Mouse (Mus musculus) stomach, embryonic 14.5 days (tissue): Measurements from ENCODE around the gene Pcbp4. TPM values are rescaled to one million over a fixed set of nuclear protein-coding genes. Genes with fewer than 3 reads are reported as not detected.
"Not testable (repeated sequence)": the region's sequence is repeated elsewhere in the genome, so short reads cannot be mapped to it uniquely, and the experiment has no call there.

ENCODE experiments used
- ATAC-seq: fragments of 200-750 bp; cut with Nextera tagmentation; 2 replicates; pipeline ENCODE4 v1.8.0; 2017; ENCODE audit warnings: low read depth, moderate TSS enrichment; ENCODE audit not compliant: insufficient number of reproducible peaks, insufficient read depth, low FRiP score
- H3K27ac ChIP-seq: fragments of 300-500 bp; sonication (generic); 2 replicates; pipeline ENCODE4 v1.5.1; 2014; ENCODE audit warnings: mild to moderate bottlenecking, low read length, moderate library complexity, mixed read lengths
- H3K27me3 ChIP-seq: fragments of 300-500 bp; sonication (generic); 2 replicates; pipeline ENCODE4 v1.6.1; 2014; ENCODE audit warnings: low read length, control low read depth, mixed read lengths; ENCODE audit not compliant: control insufficient read depth, insufficient read depth
- H3K36me3 ChIP-seq: fragments of 300-500 bp; sonication (generic); 2 replicates; pipeline ENCODE4 v1.6.1; 2014; ENCODE audit warnings: mild to moderate bottlenecking, control low read depth, low read length, moderate library complexity, mixed read lengths; ENCODE audit not compliant: control insufficient read depth, insufficient read depth
- H3K4me1 ChIP-seq: fragments of 300-500 bp; sonication (generic); 2 replicates; pipeline ENCODE4 v1.6.1; 2014; ENCODE audit warnings: low read length, control low read depth, mixed read lengths; ENCODE audit not compliant: control insufficient read depth, insufficient read depth
- H3K4me2 ChIP-seq: fragments of 300-500 bp; sonication (generic); replicated peaks from 2 replicates; pipeline ENCODE4 v1.6.1; 2014; ENCODE audit warnings: low read depth, low read length, control low read depth
- H3K4me3 ChIP-seq: fragments of 300-500 bp; sonication (generic); 2 replicates; pipeline ENCODE4 v1.5.1; 2014; ENCODE audit warnings: low read depth, low read length, control low read depth
- H3K9ac ChIP-seq: fragments of 300-500 bp; sonication (generic); replicated peaks from 2 replicates; pipeline ENCODE4 v1.6.1; 2014; ENCODE audit warnings: low read depth, mild to moderate bottlenecking, control low read depth, low read length, moderate library complexity, mixed read lengths
- H3K9me3 ChIP-seq: fragments of 300-500 bp; sonication (generic); 2 replicates; pipeline ENCODE4 v1.6.1; 2016; ENCODE audit warnings: low read depth, low read length, control low read depth; ENCODE audit not compliant: control insufficient read depth
- WGBS: fragments of 180-500 bp; shearing (Covaris S2); extraction: QIAGEN DNeasy Blood & Tissue Kit; methylation state at CpG from one replicate; pipeline ENCODE4 v1.1.7; 2014; 5-methylcytosine and 5-hydroxymethylcytosine counted together
- polyA plus RNA-seq: library from polyadenylated mRNA; unstranded; fragments of >200 nt; fragmentation: Nextera tagmentation; extraction: Ambion mirVana; gene quantifications from 2 replicates; pipeline ENCODE4 v1.2.1, GENCODE M21; 2014

Gene Pcbp4
- polyA plus RNA-seq, 1 experiment from 2014 or later, result 60.9 TPM

DNA sequence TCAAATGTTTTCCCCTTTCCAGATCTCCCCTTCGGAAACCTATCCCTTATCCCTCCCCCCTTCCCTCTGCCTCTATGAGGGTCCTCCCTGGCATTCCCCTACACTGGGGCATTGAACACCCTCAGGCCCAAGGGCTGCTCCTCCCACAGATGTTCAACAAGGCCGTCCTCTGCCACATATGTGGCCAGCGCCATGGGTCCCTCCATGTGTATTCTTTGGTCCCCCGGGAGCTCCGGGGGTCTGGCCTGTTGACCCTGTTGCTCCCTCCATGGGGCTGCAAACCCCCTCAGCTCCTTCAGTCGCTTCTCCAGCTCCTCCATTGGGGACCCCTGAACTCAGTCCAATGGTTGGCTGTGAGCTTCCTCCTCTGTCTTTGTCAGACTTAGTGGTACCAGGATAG, 34.5 kb downstream of the Pcbp4 start:
- H3K4me3 ChIP-seq, H3K9ac ChIP-seq, H3K9me3 ChIP-seq, H3K27ac ChIP-seq, H3K4me1 ChIP-seq, H3K27me3 ChIP-seq, ATAC-seq, H3K4me2 ChIP-seq: not testable (repeated sequence)
- H3K36me3 ChIP-seq, result peaks cover 18% of the 10 kb centered on the region
- WGBS, result 88% methylated on average over 6 of the region's 6 CpGs

DNA sequence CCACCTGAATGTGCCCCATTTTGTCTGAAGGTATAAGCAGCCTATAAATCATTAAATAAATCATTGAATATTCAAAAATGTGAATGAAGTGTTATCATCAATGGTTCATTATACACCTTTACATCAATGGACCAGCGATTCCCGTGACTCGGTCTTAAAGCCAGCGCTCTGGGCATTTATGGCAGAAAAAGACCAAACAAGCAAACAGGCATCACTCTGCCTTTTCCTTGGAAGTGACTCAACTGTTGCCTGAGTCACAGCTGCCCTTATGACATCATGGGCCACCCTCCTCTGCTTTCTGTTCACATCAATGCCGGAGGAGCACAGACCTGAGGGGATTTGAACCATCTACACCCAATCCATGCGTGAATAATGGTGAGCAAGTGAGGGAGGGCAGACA, 46.6 kb downstream of the Pcbp4 start, which contains the start of gene Iqcf1:
Gene Iqcf1 (plus strand): TSS at position 301 of the 400 bp plus-strand sequence.
- 89% methylated on average over 6 of the region's 6 CpGs for WGBS
- Histone ChIP-seq H3K9ac (no peak within 1 kb of the TSS), H3K27me3 (no peaks in the 10 kb centered on the region), H3K36me3 (no peaks in the 10 kb centered on the region), H3K27ac (no peak within 1 kb of the TSS), H3K4me1 (no peaks in the 10 kb centered on the region), H3K4me2 (no peak within 1 kb of the TSS), H3K9me3 (no peaks in the 10 kb centered on the region), H3K4me3 (no peak within 1 kb of the TSS)
- no peak for ATAC-seq

DNA sequence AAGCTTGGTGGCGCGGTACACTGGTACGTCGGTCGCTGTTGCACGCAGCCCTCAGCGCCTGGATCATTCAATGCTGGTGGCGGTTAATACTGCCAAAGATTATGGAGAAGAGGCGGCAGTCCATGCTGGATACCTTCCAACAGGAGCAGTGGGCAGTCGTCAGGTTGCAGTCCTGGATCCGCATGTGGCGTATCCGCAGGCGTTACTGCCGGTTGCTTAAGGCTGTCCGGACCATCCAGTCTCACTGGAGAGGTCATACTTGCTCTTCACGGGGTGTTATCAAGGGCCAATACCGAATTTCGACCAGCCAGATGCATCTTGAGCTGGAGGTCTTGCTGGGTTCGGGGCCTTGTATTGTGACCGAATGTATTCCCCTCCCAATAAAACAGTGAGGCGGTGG, 48.8 kb downstream of the Pcbp4 start:
- Histone ChIP-seq H3K4me2 (no peak overlapping the region), H3K9ac (no peak overlapping the region), H3K36me3 (no peaks in the 10 kb centered on the region), H3K27ac (no peak overlapping the region), H3K4me1 (no peaks in the 10 kb centered on the region), H3K9me3 (no peaks in the 10 kb centered on the region), H3K4me3 (no peak overlapping the region), H3K27me3 (no peaks in the 10 kb centered on the region)
- ATAC-seq, result no peak
- WGBS, result 86% methylated on average over 22 of the region's 22 CpGs

DNA sequence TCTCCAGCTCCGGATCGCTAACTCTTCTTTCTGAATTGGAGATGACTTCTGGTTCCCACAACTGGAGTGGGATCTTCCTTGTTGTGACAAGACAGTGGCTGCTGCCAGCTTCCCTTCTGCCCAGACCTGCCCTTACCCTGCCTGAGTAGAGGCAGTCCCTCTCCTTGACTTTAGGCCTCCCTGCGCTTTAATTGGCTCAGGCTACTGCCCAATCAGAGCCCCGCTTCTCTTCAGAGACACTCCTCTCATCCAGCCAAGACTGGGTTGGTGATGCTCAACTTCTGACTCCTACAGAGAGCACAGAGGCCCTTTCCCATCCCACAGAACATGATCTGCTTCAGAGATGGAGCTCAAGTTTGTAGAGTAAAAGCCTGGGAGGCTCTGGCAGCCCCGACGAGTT, 51.2 kb downstream of the Pcbp4 start:
- Histone ChIP-seq H3K4me3 (no peak overlapping the region), H3K4me1 (no peaks in the 10 kb centered on the region), H3K27me3 (no peaks in the 10 kb centered on the region), H3K4me2 (no peak overlapping the region), H3K36me3 (no peaks in the 10 kb centered on the region), H3K27ac (no peak overlapping the region), H3K9me3 (no peaks in the 10 kb centered on the region), H3K9ac (no peak overlapping the region)
- ATAC-seq, result no peak
- WGBS, result 82% methylated on average over 6 of the region's 6 CpGs

DNA sequence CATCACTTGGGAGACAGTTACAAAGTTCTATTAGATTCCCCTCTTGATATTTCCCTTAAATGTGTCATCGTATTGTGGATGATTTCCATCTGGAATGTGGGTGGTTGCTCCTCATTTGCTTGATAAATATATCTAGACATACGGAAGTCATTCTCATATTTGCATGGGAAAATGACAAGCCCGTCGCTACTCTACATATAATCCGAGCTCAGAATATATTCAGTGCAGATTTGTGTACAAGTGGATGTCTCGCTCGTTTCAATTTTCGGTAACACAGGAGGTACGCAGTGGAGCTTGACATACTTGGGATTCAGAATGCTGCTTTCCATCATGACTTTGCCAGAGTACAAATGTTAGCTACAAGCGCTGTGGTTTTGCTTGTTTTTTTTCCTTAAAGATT, 56.3 kb downstream of the Pcbp4 start:
- H3K27ac ChIP-seq, result no peak overlapping the region
- ATAC-seq, result no peak
- H3K4me3 ChIP-seq, result no peak overlapping the region
- H3K36me3 ChIP-seq, result no peaks in the 10 kb centered on the region
- H3K9me3 ChIP-seq, result no peaks in the 10 kb centered on the region
- H3K4me1 ChIP-seq, result no peaks in the 10 kb centered on the region
- H3K9ac ChIP-seq, result no peak overlapping the region
- no peaks in the 10 kb centered on the region for H3K27me3 ChIP-seq
- no peak overlapping the region for H3K4me2 ChIP-seq
- 84% methylated on average over 10 of the region's 10 CpGs for WGBS

DNA sequence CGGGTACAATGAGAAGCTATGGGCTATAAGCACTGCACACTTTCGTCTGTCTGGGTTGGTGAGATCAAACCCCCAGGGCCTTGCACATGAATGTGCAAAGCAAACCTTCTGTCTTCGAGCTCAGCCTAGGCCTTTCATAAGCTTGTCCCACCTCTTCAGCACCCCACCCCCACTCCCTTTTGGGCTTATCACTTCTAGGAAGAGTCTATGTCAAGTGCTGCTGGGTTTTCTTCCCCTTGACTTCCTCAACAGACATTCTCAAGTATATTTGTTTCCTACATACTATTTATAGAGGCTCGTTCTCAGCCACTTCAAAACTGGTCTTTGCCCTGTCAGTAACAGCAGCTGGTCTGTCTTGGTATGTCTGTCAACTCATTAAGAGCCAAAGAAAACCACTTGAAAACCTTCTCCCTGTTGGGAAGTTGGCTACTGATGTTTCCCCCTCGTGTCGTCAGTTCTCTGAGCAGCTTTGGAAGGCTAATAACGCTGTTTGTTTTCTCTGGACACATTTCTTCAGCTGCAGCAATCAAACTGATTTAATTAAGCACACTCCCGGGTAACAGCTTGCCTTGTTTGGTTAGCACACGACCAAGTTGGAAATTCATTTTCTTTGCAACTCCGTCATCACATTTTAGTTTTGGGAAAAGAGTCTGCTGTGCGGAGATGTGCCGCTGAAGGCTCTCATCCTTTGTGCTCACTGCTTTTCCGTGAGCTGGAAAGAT, 59.8 kb downstream of the Pcbp4 start:
- no peak overlapping the region for H3K4me3 ChIP-seq
- no peak overlapping the region for H3K27ac ChIP-seq
- H3K4me1 ChIP-seq, result no peaks in the 10 kb centered on the region
- no peaks in the 10 kb centered on the region for H3K36me3 ChIP-seq
- no peaks in the 10 kb centered on the region for H3K27me3 ChIP-seq
- WGBS, result 64% methylated on average over 13 of the region's 13 CpGs
- no peak overlapping the region for H3K9ac ChIP-seq
- H3K9me3 ChIP-seq, result no peaks in the 10 kb centered on the region
- no peak overlapping the region for H3K4me2 ChIP-seq
- no peak for ATAC-seq

DNA sequence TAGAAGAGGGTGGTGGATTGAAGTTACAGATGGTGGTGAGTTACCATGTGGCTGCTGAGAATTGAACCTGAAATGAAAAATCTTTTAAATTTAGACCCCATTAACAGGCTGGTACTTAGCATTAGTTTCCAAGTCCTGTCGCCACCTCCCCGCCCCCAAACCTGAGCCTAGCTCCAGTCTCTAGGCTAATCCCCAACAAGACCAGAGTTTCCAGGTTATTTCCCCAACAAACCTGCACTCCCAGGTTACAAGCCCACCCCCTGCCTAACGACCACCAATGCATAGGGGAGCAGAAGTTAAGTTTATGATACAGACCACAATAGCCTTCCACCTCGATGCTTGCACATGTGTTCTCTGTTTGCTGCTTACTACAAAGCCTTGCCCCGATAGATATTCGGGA, 60.5 kb downstream of the Pcbp4 start:
- WGBS, result 76% methylated on average over 6 of the region's 6 CpGs
- no peak overlapping the region for H3K4me3 ChIP-seq
- H3K9me3 ChIP-seq, result no peaks in the 10 kb centered on the region
- H3K4me2 ChIP-seq, result no peak overlapping the region
- H3K27ac ChIP-seq, result no peak overlapping the region
- H3K36me3 ChIP-seq, result no peaks in the 10 kb centered on the region
- H3K27me3 ChIP-seq, result no peaks in the 10 kb centered on the region
- no peaks in the 10 kb centered on the region for H3K4me1 ChIP-seq
- ATAC-seq, result no peak
- H3K9ac ChIP-seq, result no peak overlapping the region
